Mouse (Mus musculus) CD4-positive, CD25-positive, alpha-beta regulatory T cell, adult 2 months (primary cell): ENCODE data around the gene Rasgef1a.
A peak's percentile ranks its signal among the peaks of the same experiment; 100 is the strongest.

Source experiments
- DNase-seq: peaks from one replicate; pipeline ENCODE4 v3.0.0-alpha.2; 2012; ENCODE audit warnings: low read depth, low spot score

The Rasgef1a gene

DNA sequence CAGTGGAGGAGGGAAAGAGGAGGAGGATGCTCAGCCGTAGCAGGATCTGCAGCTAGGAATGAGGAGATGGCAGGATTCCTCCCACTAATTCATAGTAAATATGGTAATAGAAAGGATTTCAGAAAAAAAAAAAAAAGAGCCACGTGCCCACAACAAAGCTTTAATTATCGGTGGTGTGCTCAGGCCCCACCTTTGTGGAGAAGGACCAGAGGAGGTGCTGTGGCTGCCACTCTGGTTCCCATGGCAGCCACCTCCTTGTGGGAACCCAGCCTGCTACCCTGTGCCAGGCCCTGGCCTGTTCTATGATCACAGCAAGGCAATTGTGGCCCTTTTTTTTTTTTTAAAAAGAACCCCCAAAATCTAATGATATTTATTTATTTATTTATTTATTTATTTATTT, 60.2 kb downstream of the Rasgef1a start:
- DNase-seq, result no peak

DNA sequence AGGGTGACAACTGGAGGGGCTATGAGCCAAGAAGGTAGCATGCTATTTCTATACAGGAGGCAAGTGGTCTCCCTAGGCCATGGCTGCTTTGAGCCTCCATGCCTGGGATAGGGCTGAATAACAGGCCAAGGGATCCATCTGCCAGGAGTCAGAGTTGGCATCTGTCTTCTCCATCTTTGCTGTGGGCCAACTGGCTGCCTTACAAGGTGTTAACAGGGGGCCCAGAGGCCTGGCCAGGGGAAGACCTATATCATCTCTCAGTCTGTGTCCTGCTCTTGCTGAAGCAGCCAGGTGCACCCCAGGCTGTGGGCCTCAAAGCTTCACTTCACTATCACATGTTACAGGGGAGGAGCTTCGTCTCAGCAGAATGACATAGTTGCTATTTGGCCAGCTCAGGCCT, 60.9 kb downstream of the Rasgef1a start:
- DNase-seq, result no peak

DNA sequence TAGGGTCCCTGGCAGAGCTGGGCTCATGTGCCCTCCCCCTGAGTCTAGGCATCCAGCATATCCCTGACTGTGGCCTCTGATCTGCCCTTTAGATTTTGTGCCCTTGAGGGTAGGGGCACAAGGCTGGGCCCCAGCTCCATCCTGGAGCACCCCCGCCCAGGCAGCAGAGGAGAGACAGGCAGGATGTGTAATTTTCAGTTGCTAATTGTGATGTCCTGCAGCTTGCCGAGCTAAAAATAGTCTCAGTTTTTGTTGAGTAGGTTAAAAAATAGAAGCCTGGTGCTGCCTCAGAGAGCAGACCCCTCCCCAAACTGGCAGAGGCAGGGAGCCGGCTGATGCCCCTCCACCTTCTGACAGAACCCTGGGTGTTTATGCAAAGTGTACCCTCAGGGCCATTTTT, 62.9 kb downstream of the Rasgef1a start:
- DNase-seq, result no peak

DNA sequence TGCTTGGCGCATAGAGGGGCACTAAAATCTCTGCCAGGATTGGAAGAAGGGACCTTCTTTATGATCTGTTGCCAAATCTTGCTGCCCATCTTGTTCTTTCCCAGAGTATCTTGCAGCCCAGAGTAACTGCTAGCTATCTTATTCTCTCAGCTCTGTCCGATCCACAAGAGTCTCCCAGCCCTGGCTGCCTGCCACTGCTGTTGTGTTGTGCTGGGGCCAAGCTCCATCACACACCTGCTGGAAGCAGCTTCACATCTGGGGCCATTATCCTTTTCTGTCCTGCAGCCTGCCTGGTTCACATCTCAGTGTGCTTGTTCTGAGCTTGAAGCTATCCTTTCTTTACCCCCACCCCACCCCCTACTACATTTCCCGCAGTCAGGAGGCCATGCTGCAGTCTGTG, 65.0 kb downstream of the Rasgef1a start:
- DNase-seq, result no peak

DNA sequence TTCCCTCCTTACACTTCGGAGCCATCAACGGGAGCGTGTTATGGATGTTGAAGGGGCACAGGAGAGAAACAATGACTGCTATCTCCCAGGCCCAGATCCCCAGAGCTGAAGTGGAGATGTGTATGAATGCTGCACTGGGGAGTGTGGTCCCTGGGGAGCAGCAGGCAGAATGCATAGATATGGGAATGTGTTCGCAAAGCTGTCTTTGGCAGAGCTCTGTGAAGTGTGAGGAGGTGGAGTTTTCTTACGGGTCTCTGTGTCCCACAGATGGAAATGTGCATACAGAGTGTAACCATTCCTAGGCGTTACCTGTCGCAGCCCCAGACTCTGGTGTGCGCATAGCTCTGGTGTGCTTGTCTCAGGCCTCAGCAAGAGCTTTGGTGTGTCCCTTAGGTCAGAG, 65.5 kb downstream of the Rasgef1a start:
- DNase-seq, result no peak

DNA sequence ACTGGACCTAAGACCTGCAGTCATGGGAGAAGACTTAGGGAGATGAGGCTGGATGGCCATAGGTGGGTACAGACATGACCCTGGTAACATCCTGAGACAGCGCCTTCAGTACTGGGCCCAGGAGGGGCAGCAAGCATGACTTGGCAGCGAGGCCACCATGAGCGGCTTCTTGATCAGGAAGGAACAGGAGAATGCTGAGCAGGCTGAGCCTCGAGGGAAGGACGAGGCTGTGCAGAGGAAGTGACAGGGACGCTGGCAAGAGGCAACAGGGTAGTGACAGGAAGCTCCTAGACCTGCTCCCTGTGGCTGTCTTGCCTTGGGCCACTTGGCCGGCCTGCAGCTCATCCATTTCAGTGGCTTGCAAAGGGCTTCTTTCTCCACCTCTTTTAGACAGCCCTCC, 66.2 kb downstream of the Rasgef1a start:
- no peak for DNase-seq

DNA sequence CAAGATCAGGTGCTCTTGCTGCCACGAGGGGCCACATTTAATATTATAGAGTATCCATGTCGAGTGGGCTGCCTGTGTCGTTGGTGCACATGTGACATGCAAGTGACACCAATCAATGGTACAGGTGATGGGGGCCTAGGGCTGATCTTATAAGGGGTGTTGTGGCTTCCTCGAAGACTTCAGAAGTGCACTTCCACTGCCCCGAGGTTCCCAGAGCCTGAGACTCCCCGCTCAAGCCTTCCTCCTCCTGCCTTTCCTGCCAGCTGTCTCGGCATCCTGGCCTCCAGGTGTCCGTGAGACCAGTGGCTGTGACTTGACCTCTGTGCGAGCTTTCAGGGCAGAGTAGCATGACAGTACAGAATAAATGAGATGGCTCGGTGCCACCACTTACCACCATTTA, 67.5 kb downstream of the Rasgef1a start:
- DNase-seq, result no peak

DNA sequence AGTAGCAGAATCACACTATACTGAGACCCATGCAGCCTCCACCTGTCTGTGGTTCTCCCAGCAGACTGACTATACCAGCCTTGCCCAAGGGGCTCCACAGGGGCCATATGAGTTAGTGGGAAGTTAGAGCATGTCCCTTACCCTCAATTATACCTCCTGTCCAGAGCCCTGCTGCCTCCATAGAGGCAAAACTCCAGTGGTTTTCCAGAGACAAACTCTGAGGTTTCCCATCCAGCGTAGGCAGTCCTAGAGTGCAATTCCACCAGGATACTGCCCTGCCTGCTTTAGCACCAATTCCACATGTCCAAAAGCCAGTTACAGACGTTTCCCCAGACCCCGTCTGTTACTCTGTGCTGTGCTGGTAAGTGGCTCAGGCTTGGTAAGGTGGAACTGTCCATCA, 68.1 kb downstream of the Rasgef1a start:
- no peak for DNase-seq

DNA sequence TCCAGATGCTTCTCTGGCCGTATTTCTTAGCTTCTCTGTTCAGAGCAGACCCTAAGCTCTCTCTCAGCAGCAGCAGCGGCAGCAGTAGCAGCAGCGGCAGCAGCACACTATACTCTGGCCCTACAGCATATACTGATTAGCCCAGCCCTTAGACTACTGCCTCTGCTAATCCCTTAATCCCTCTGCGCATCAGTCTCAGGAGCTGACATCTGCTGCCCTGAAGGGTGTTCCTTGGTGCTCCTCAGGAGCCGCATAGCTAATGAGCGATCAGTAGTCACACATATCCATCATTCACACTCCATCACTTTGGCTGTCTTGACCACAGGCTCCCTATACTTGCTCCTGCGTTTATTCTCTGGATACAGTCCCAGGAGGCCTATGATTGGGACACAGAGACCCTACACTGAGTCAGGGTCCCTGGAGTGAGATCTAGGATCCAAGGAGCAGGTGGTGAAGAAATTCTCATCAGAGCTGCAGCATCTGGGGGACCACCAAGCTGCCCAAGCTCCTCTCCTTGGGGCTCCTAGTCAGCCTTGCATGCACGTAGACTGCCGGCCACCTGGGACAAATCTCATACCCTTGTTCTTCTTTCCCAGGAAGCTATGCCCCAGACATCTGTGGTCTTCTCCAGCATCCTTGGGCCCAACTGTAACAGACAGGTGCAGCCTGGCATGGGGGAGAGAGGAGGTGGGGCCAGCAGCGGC, 68.7 kb downstream of the Rasgef1a start:
- DNase-seq, result no peak

DNA sequence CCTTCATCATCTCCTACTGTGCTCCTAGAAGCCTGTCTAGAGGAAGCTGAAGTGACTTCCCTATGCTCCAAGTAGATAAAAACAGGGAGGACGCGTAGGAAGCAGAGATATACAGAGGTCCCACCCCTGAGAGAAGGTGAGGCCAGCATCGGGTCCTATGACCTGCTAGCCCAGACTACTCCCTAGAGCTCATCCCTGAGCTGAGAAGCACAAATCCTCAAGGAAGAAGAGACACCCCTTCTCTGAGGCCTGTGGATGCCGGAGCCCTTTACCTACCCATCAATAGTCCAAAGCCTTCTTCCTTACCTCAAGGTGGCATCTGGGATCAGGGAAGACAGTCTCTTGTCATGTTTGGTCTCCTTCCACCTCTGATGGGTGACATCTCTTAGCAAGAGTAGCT, 69.5 kb downstream of the Rasgef1a start:
- no peak for DNase-seq

DNA sequence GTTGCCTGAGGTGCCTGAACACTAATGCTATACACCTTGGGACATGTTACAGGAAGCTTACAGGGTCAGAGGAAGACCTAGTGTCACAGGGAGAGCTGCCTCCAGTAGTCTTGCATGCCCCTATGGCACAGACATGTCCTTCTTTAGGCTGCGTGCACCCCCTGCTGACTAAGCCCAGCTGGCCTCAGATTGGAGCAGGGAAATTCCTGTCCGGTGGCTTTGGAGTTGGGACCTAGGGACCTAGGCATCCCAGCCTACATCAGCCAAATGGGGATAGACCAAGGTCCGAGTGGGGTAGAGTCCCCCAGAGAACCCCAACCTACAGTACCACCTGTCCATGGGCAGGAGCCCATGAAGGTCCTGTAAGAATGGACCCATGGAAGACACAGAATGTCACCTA, 71.1 kb downstream of the Rasgef1a start:
- DNase-seq, result no peak

DNA sequence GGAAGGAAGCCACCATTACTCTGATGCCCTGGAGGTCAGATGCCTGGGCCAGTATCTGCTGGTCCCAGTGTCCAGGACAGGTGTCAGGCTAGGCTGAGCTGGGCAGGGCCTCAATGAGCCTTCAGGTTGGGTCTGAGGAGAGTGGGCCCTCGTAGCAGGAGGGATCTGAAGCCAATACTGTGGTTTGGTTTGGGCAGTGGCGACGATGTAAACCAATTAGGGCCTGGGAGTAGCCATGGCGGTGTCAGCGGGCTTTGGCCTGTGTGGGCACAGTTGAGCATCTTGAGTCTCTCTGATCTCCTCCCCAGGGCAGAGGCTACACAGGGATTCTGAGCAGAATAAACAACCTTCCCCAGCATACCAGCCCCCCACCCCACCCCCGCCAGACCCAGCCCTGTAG, 72.4 kb downstream of the Rasgef1a start:
- DNase-seq, result no peak

DNA sequence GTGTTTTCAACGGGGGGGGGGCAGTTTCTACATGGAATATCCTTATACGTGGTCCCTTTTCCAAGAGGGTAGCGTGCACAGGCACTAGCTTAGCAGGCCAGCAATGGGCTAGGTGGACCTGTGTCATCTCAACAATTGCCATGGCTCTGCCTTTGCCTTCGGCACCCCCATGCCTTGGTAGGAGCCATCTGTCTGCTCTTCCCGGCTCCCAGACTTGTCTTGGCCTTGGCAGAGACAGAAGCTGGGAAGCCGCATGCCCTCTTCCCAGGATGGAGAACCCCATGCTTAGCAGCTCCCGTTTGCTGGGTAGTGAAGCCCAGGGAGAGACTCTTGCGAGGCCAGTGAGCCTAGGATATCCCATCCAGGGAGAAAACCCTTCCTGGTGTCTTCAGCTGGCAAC, 73.4 kb downstream of the Rasgef1a start:
- DNase-seq, result no peak

DNA sequence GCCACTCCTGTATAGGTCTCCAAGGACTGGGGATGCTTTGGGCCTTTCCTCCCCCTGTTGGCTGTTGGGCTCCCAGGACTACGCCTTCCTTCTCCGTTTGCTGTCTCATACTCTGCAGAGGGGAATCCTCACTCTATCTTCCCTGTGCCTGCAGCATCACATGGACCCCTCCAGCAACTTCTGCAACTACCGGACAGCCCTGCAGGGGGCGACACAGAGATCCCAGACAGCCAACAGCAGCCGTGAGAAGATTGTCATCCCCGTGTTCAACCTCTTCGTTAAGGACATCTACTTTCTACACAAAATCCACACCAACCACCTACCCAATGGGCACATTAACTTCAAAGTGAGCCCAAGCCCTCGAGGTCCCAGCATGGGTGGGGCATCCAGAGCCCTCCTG, 76.7 kb downstream of the Rasgef1a start:
- peak; percentile 44 for DNase-seq

DNA sequence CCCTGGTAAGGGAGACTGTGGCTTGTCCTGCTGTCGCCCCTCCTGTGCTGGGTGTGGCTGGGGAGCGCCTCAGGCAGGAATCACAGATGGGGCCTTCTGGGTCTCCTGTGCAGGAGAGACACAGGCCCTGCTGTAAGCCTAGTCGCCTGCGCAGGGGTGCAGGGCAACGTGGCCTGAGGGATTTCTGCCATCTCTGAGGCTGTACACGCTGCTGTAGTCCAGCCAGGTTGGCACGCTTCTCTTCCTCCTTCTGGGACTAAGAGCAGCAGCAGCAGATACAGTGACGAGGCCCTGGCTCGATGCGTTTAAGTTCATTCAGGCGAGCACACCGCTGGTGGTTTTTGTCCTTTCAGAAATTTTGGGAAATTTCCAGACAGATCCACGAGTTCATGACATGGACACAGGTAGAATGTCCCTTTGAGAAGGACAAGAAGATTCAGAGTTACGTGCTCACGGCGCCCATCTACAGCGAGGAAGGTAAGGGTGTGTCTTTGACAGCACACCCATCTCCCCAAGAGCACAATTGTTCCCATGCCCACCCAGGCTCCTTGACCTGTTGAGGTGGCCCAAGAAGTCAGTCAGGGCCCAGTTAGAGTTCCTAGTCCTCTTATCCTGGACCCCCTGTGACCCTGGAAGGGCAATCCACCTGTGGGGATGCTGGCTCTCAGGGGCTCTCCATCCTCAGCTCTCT, 77.7 kb downstream of the Rasgef1a start:
- DNase-seq, result no peak

DNA sequence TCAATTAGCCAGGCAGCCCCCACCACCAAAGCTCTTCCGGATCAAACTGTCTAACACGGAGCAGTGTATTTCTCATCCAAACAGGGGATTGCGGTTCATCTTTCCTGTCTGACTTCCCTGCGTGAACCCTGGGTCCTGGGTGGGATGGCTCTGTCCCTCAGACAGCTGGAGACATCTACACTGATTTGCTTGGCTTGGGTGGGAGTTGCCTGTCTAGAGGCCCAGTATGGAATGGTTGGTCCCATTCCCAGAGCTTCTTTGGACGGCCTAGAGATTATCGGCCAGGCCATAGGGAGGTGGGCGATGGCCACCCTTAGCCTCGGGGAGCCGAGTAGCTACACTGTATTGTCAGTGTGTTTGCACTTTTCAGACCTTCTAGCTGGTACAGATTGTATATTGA, 79.6 kb downstream of the Rasgef1a start:
- no peak for DNase-seq

DNA sequence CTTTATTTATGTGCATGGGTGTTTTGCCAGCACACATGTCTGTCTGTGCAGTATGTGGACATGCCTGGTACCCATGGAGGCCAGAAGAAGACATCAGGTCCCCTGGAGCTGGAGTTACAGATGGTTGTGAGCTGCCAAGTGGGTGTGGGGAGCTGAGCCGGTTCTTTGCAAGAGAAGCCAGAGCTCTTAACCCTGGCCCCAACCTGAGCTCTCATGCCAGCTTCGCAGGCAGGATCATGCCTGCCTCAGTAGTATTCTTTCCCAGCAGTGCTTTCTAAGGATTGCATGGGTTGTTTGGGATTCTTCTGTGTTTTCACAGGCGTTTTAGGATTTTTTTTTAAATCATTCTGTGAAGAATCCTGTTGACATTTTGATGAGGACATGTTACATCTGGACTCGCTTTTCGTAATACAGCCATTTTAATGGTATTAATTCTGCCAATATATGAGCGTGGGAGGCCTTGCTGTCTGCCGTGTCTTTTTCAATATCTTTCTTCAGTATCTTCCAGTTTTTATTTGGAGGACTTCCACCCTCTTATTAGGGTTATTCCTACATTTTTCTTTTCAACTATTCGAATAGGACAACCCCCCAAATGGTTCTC, 86.6 kb downstream of the Rasgef1a start:
- no peak for DNase-seq

DNA sequence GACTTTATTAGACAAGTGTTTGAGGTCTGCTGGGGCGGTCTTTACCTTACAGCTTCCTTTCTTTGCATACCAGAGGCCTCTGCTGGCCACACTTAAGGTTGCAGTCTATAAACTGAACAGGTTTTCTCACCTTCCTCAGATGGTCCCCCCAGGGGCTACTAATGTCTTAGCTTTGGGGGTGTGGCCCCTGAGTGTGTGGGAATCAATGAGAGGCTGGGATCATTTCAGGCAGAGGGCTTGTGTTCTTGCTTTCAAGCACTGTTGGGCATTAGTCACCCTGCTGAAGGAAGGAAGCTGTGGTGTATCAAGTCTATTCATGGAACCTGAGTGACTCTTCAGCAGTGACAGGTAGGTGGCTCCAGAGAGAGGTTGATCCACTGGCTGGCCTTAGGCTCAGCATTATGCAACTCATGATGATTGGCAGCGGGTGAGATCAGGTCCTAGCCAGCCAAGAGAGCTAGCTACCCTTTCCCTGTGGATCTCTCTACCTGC, 88.1 kb downstream of the Rasgef1a start:
- peak; percentile 33 for DNase-seq

DNA sequence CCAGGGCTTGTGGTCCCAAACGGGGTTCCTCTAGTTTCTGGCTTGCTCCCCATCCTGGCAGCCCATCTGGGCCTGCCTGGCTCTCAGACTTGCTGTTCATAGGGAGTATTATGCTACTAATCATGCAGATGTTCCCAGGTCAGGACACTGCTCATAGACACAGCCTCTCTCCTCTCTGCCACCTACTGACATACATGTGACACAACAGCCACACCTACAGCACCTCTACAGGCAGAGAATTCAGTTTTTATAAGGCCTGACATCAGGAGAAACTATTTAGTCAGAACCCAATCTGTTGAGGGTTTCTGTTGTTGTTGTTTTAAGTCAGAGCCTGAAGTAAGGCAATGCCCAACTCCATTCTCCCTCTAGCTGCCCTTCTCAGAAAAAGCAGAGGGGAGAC, 100.6 kb downstream of the Rasgef1a start:
- peak; percentile 13 for DNase-seq

DNA sequence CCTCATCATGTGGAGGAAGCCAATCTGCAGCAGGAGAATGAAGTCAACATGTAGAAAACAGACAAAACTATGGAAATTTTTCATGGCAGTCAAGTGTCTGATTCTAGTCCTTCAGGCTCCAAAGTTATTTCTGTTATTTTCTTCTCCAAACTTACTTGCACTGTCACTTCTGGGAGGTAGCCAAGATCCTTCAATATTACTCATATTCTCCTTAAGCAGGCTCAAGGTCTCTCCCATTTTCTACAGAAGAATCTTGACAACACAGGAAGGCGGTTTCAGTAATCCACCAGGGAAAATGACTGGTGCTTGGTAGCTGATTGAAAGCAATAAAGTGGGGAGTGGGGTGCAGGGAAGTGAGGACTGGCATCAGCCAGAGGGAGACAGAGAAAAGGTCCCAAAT, 111.5 kb downstream of the Rasgef1a start:
- no peak for DNase-seq

DNA sequence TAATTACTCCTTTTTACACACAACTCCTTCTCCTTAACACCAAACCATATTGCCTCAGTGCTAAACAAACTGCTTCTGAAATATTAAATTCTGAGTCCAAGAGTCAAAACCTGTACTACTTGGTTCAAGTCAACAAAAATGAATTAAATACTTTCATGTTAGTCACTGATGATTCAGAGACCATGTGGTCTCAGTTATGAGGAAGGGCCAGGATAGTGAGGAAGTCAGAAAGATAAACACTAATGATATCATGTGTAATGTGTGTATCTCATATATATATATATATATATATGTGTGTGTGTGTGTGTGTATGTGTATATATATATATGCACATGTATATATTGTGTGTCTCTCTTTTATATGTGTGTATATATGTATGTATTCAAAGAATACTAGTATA, 115.3 kb downstream of the Rasgef1a start:
- DNase-seq, result no peak

DNA sequence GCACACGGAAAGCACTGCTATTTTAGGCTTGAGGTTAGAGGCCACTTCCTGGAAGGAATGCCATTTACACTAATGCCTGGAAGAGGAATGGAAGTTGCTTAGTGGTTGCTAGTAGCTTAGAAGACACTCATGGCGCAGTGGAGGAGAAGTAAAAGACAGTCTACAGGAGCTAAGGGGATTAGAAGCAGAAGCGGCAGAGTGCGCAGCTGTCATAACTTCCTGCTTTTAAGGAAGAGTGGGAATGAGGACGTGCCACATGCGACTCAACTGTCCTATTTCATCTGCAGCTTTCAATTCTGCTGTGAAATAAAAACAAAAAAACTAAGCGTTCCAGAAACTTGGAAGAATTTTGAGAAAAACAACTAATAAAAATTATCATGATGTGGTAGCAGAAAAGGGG, 116.0 kb downstream of the Rasgef1a start:
- DNase-seq, result no peak
